Mouse (Mus musculus) liver, embryonic 16.5 days (tissue): ENCODE data around the gene Hebp1. TPM values are rescaled to one million over a fixed set of nuclear protein-coding genes. Genes with fewer than 3 reads are reported as not detected.

Source experiments
- ATAC-seq: fragments of 200-750 bp; cut with Nextera tagmentation; 2 replicates; pipeline ENCODE4 v1.8.0; 2017; ENCODE audit warnings: low read depth, mild to moderate bottlenecking, moderate number of reproducible peaks, moderate library complexity
- H3K27ac ChIP-seq: fragments of 300-500 bp; sonication (generic); 2 replicates; pipeline ENCODE4 v1.5.1; 2014; ENCODE audit warnings: mild to moderate bottlenecking, low read length
- H3K27me3 ChIP-seq: fragments of 300-500 bp; sonication (generic); 2 replicates; pipeline ENCODE4 v1.6.1; 2014; ENCODE audit warnings: low read depth, low read length, mixed read lengths; ENCODE audit not compliant: control insufficient read depth, insufficient read depth
- H3K36me3 ChIP-seq: fragments of 300-500 bp; sonication (generic); 2 replicates; pipeline ENCODE4 v1.6.1; 2014; ENCODE audit warnings: mild to moderate bottlenecking; ENCODE audit not compliant: control insufficient read depth, insufficient read depth
- H3K4me1 ChIP-seq: fragments of 300-500 bp; sonication (generic); 2 replicates; pipeline ENCODE4 v1.6.1; 2014; ENCODE audit warnings: low read depth, low read length, mixed read lengths; ENCODE audit not compliant: control insufficient read depth
- H3K4me2 ChIP-seq: fragments of 300-500 bp; sonication (generic); 2 replicates; pipeline ENCODE4 v1.6.1; 2014; ENCODE audit warnings: low read depth, low read length, mixed read lengths
- H3K4me3 ChIP-seq: fragments of 300-500 bp; sonication (generic); 2 replicates; pipeline ENCODE4 v1.5.1; 2014; ENCODE audit warnings: low read depth, mild to moderate bottlenecking, low read length
- H3K9ac ChIP-seq: fragments of 300-500 bp; sonication (generic); 2 replicates; pipeline ENCODE4 v1.6.1; 2014; ENCODE audit warnings: low read depth, low read length
- H3K9me3 ChIP-seq: fragments of 300-500 bp; sonication (generic); replicated peaks from 2 replicates; pipeline ENCODE4 v1.6.1; 2016; ENCODE audit warnings: low read length; ENCODE audit not compliant: control insufficient read depth
- WGBS: fragments of 180-500 bp; shearing (Covaris S2); extraction: QIAGEN DNeasy Blood & Tissue Kit; methylation state at CpG from one replicate; pipeline ENCODE4 v1.1.7; 2014; ENCODE audit not compliant: insufficient replicate concordance; 5-methylcytosine and 5-hydroxymethylcytosine counted together
- polyA plus RNA-seq: library from polyadenylated mRNA; unstranded; fragments of >200 nt; fragmentation: Nextera tagmentation; extraction: Ambion mirVana; gene quantifications from 2 replicates; pipeline ENCODE4 v1.2.1, GENCODE M21; 2015

Hebp1 gene
- polyA plus RNA-seq, 1 experiment from 2014 or later = 134 TPM

GRCm38 (mm10) chr6:135102736-135103303, 95.0 kb downstream of the Hebp1 start:
- Histone ChIP-seq H3K36me3 (no peaks in the 10 kb centered on the region), H3K9me3 (no peaks in the 10 kb centered on the region), H3K4me1 (no peaks in the 10 kb centered on the region), H3K27me3 (no peaks in the 10 kb centered on the region), H3K4me2 (no peak overlapping the region), H3K4me3 (no peak overlapping the region), H3K9ac (no peak overlapping the region), H3K27ac (no peak overlapping the region)
- no peak for ATAC-seq
- WGBS = 48% methylated on average over 5 of the region's 5 CpGs

GRCm38 (mm10) chr6:135100787-135101472, 96.9 kb downstream of the Hebp1 start:
- no peak for ATAC-seq
- Histone ChIP-seq H3K27ac (no peak overlapping the region), H3K36me3 (no peaks in the 10 kb centered on the region), H3K4me2 (no peak overlapping the region), H3K9ac (no peak overlapping the region), H3K27me3 (no peaks in the 10 kb centered on the region), H3K9me3 (no peaks in the 10 kb centered on the region), H3K4me3 (no peak overlapping the region), H3K4me1 (no peaks in the 10 kb centered on the region)
- WGBS = 66% methylated on average over 15 of the region's 15 CpGs

GRCm38 (mm10) chr6:135092798-135093470, 104.9 kb downstream of the Hebp1 start:
- WGBS = 74% methylated on average over 12 of the region's 12 CpGs
- Histone ChIP-seq H3K4me3 (no peak overlapping the region), H3K9ac (no peak overlapping the region), H3K9me3 (no peaks in the 10 kb centered on the region), H3K27me3 (no peaks in the 10 kb centered on the region), H3K36me3 (no peaks in the 10 kb centered on the region), H3K27ac (no peak overlapping the region), H3K4me1 (no peaks in the 10 kb centered on the region), H3K4me2 (no peak overlapping the region)
- no peak for ATAC-seq

- Histone ChIP-seq H3K4me1 (no peaks in the 10 kb centered on the region), H3K27me3 (no peaks in the 10 kb centered on the region), H3K36me3 (no peaks in the 10 kb centered on the region), H3K4me2 (no peak overlapping the region), H3K27ac (no peak overlapping the region), H3K4me3 (no peak overlapping the region), H3K9me3 (no peaks in the 10 kb centered on the region), H3K9ac (no peak overlapping the region)
- 59% methylated on average over 4 of the region's 4 CpGs for WGBS
- no peak for ATAC-seq
Measured at GRCm38 (mm10) chr6:135090661-135091060, 107.2 kb downstream of the Hebp1 start.

GRCm38 (mm10) chr6:135089786-135090185, 108.0 kb downstream of the Hebp1 start:
- Histone ChIP-seq H3K27ac (no peak overlapping the region), H3K4me1 (no peaks in the 10 kb centered on the region), H3K4me3 (no peak overlapping the region), H3K9ac (no peak overlapping the region), H3K36me3 (no peaks in the 10 kb centered on the region), H3K4me2 (no peak overlapping the region), H3K27me3 (no peaks in the 10 kb centered on the region), H3K9me3 (no peaks in the 10 kb centered on the region)
- whole genome bisulfite sequencing = 35% methylated on average over 8 of the region's 8 CpGs
- ATAC-seq = no peak

GRCm38 (mm10) chr6:135087721-135088451, 109.9 kb downstream of the Hebp1 start:
- no peak overlapping the region for H3K9ac ChIP-seq
- no peaks in the 10 kb centered on the region for H3K36me3 ChIP-seq
- no peak overlapping the region for H3K4me2 ChIP-seq
- WGBS = 22% methylated on average over 19 of the region's 19 CpGs
- H3K27ac ChIP-seq = no peak overlapping the region
- H3K4me3 ChIP-seq = no peak overlapping the region
- no peaks in the 10 kb centered on the region for H3K9me3 ChIP-seq
- H3K27me3 ChIP-seq = no peaks in the 10 kb centered on the region
- no peaks in the 10 kb centered on the region for H3K4me1 ChIP-seq
- peak; percentile 30; the same call in 1 of the 2 replicates for ATAC-seq

Other genes starting within 250 kb of the Hebp1 start
- 2.0 and 2.3 TPM in 2 replicates for gene Apold1, start 216.3 kb downstream of the Hebp1 start, polyA plus RNA-seq
- gene Ddx47, start 186.4 kb downstream of the Hebp1 start, polyA plus RNA-seq = 47.9 and 51.1 TPM in 2 replicates
- 0.18 and 0.19 TPM in 2 replicates for gene Gprc5a, start 132.4 kb downstream of the Hebp1 start, polyA plus RNA-seq
- gene Gprc5d, start 79.7 kb downstream of the Hebp1 start, polyA plus RNA-seq = 0.08 and 0.11 TPM in 2 replicates
- 31.7 and 33.8 TPM in 2 replicates for gene Fam234b, start within 50 bp of the Hebp1 start, polyA plus RNA-seq
- 0.13 TPM in 1 of 2 replicates, not detected in the other for gene Gsg1, start 56.3 kb upstream of the Hebp1 start, polyA plus RNA-seq
- gene Pbp2, start 112.4 kb upstream of the Hebp1 start, polyA plus RNA-seq = not detected in 2 replicates
- 1.7 and 2.2 TPM in 2 replicates for gene Emp1, start 164.5 kb upstream of the Hebp1 start, polyA plus RNA-seq